Mouse (Mus musculus) limb, embryonic 10.5 days (tissue): ENCODE data around the gene Esd. TPM values are rescaled to one million over a fixed set of nuclear protein-coding genes. Genes with fewer than 3 reads are reported as not detected.

Source experiments
- DNase-seq: peaks from one replicate; pipeline ENCODE4 v3.0.0-alpha.2; 2017; ENCODE audit warnings: low spot score
- H3K27ac ChIP-seq: fragments of 300-500 bp; sonication (generic); 2 replicates; pipeline ENCODE4 v1.5.1; 2016; ENCODE audit warnings: mild to moderate bottlenecking
- H3K27me3 ChIP-seq: fragments of 300-500 bp; sonication (generic); 2 replicates; pipeline ENCODE4 v1.6.1; 2016; ENCODE audit warnings: low read depth, mild to moderate bottlenecking; ENCODE audit not compliant: poor library complexity, severe bottlenecking
- H3K36me3 ChIP-seq: fragments of 300-500 bp; sonication (generic); 2 replicates; pipeline ENCODE4 v1.6.1; 2016; ENCODE audit warnings: mild to moderate bottlenecking, moderate library complexity
- H3K4me1 ChIP-seq: fragments of 300-500 bp; sonication (generic); 2 replicates; pipeline ENCODE4 v1.6.1; 2016
- H3K4me3 ChIP-seq: fragments of 300-500 bp; sonication (generic); 2 replicates; pipeline ENCODE4 v1.5.1; 2016; ENCODE audit warnings: mild to moderate bottlenecking, moderate library complexity
- H3K9me3 ChIP-seq: fragments of 300-500 bp; sonication (generic); replicated peaks from 2 replicates; pipeline ENCODE4 v1.6.1; 2016; ENCODE audit warnings: mild to moderate bottlenecking
- WGBS: fragments of 180-500 bp; shearing (Covaris S2); methylation state at CpG from one replicate; pipeline ENCODE4 v1.1.7; 2016; 5-methylcytosine and 5-hydroxymethylcytosine counted together
- polyA plus RNA-seq: library from polyadenylated mRNA; unstranded; fragments of >200 nt; fragmentation: Nextera tagmentation; extraction: Ambion mirVana; gene quantifications from 2 replicates; pipeline ENCODE4 v1.2.1, GENCODE M21; 2016

Gene Esd
- polyA plus RNA-seq, 1 experiment from 2014 or later: 309 TPM

- DNase-seq: peak; percentile 82
- Histone ChIP-seq H3K27me3 (no peaks in the 10 kb centered on the region), H3K36me3 (peaks cover 10% of the 10 kb centered on the region), H3K4me3 (no peak overlapping the region), H3K27ac (no peak overlapping the region), H3K4me1 (no peaks in the 10 kb centered on the region), H3K9me3 (no peaks in the 10 kb centered on the region)
- WGBS: 61% methylated on average over 10 of the region's 10 CpGs
Observed at GRCm38 (mm10) chr14:74764191-74764918, 32.3 kb downstream of the Esd start.

DNA sequence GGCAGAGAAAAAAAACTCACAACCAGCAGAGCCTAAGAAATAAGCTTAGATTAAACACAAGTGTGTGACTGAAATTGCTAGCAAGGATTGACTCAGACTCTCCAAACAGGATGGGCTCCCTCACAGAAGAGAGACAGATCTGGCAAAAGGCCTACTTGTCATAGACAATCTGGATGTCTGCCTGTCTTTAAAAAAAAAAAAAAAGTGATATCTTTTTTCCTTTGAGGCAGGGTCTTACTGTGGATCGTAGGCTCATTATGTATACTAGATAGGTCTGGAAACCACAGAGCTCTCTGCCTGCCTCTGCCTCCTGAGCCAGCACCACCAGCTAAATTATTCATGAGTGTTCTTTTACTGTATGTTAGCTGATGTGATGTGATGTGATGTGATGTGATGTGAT is 35.8 kb downstream of the Esd start:
- Histone ChIP-seq H3K9me3 (no peaks in the 10 kb centered on the region), H3K27me3 (no peaks in the 10 kb centered on the region), H3K36me3 (peaks cover 24% of the 10 kb centered on the region), H3K27ac (no peak overlapping the region), H3K4me3 (no peak overlapping the region), H3K4me1 (no peaks in the 10 kb centered on the region)
- 88% methylated on average over 1 of the region's 1 CpGs for WGBS
- DNase-seq: no peak

DNA sequence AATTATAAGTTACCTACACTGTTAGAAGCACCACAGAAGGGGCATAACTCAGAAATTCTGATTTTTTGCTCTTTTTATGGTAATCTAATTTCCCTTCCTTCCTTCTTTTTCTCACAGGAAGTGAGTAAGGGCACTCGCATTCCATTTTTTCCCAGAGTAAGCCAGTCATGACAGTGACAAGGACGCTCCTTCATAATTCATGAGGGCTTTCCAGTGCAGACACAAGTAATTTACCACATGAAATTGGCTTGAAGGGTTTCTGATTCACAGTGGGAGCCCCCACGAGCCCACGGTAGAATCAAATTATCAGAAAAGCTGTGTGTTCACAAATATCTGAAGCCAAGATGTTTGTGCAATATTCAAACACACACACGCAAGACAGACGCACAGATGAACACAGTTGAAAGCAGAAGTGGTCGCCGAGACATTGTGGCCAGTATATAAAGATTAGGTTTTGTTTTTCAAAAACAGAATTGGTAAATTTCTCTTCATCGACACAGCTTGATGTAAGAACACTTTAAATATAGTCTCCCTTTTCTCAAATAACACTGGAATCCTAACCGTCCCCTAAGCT is 42.0 kb downstream of the Esd start:
- no peaks in the 10 kb centered on the region for H3K9me3 ChIP-seq
- DNase-seq: no peak
- H3K4me1 ChIP-seq: no peaks in the 10 kb centered on the region
- WGBS: 89% methylated on average over 10 of the region's 10 CpGs
- H3K27ac ChIP-seq: no peak overlapping the region
- peaks cover 16% of the 10 kb centered on the region for H3K36me3 ChIP-seq
- no peaks in the 10 kb centered on the region for H3K27me3 ChIP-seq
- H3K4me3 ChIP-seq: no peak overlapping the region

GRCm38 (mm10) chr14:74784243-74784934 is 52.3 kb downstream of the Esd start:
- no peak for DNase-seq
- no peaks in the 10 kb centered on the region for H3K4me1 ChIP-seq
- H3K27ac ChIP-seq: no peak overlapping the region
- 81% methylated on average over 11 of the region's 11 CpGs for WGBS
- no peaks in the 10 kb centered on the region for H3K27me3 ChIP-seq
- H3K4me3 ChIP-seq: no peak overlapping the region
- H3K36me3 ChIP-seq: peaks cover 28% of the 10 kb centered on the region
- no peaks in the 10 kb centered on the region for H3K9me3 ChIP-seq

DNA sequence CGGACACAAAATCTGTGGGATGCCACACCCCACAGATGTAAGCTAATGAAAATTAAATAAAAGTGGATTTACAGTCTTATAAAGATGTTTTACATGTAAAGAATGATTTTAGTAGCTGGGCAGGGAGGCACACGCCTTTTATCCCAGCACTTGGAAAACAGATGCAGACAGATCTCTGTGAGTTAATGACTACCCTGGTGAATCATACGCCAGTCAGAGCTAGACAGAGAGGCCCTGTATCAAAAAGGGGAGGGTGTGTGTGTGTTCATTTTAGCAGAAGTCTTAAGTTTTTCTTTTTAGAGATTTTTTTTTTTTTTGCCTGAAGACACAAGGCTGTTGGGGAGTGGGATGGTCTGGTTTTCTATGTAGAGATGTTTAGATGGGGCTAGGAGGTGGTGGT is 55.6 kb downstream of the Esd start:
- WGBS: 89% methylated on average over 3 of the region's 3 CpGs
- no peak for DNase-seq
- Histone ChIP-seq H3K4me1 (no peaks in the 10 kb centered on the region), H3K36me3 (peaks cover 28% of the 10 kb centered on the region), H3K9me3 (no peaks in the 10 kb centered on the region), H3K27me3 (no peaks in the 10 kb centered on the region), H3K4me3 (no peak overlapping the region), H3K27ac (no peak overlapping the region)

DNA sequence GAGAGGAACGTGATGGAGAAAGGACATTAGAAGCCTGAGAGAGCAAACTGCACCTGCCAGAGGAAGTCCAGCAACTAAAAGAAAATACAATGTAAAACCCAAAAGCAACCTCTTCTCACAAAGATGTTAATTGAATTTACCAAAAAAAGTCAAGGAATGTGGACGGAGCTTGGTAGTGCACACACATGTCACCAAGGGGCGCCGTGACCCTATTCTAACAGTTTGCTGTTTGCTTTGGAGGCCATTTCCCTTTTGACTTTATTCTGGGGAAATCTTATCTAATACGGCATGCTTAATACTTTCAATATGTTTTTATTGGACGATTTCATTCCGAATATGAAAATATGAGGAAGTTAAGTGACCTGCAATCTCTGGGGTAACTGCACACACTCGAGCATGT is 56.7 kb downstream of the Esd start:
- 90% methylated on average over 8 of the region's 8 CpGs for WGBS
- Histone ChIP-seq H3K27ac (no peak overlapping the region), H3K27me3 (no peaks in the 10 kb centered on the region), H3K4me3 (no peak overlapping the region), H3K9me3 (no peaks in the 10 kb centered on the region), H3K4me1 (no peaks in the 10 kb centered on the region), H3K36me3 (peaks cover 24% of the 10 kb centered on the region)
- DNase-seq: no peak

DNA sequence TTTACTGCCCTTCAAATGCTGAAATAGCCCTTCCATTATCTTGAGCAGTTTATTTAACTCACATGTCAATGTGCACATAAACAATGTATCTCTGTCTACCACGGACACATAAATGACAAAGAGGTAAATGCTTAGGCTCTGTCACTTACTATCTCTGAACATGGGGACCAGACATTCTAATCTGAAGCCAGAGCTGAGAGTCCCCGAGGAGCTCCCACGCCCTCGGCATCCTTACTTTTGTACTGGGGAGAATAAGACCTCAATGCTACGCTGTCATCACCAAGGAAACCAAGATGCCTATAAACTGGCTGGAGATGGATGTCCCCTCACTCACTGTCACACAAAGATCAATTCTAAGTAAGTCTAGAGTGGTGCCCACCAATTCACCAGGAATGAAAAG is 58.4 kb downstream of the Esd start:
- DNase-seq: no peak

DNA sequence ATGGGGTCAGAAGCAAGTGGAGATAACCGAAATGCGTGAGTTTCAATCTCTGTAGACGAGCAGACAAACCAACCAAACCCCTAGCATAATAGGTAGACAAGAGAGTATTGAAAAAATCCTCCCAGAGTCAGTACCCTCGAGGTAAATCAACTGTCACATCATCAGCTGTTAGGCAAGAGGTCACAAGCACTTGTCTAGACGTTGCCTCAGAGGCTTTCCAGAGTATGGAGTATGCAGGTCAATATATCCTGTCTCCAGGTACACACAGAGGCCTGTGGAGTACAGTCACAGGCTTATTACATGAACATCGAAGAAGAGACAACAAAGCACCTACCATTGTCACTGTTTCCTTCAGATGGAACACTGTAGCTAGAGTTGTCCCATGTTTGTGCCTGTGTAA is 60.7 kb downstream of the Esd start:
- 86% methylated on average over 6 of the region's 6 CpGs for WGBS
- H3K36me3 ChIP-seq: peaks cover 14% of the 10 kb centered on the region; the same call in 1 of the 2 replicates
- no peaks in the 10 kb centered on the region for H3K27me3 ChIP-seq
- no peak for DNase-seq
- H3K4me1 ChIP-seq: peaks cover 3% of the 10 kb centered on the region
- H3K27ac ChIP-seq: no peak overlapping the region
- H3K9me3 ChIP-seq: no peaks in the 10 kb centered on the region
- no peak overlapping the region for H3K4me3 ChIP-seq

More for the DNA sequence above, 58.4 kb downstream of the Esd start:
- Histone ChIP-seq H3K4me1 (no peaks in the 10 kb centered on the region), H3K4me3 (no peak overlapping the region), H3K27me3 (no peaks in the 10 kb centered on the region), H3K36me3 (peaks cover 15% of the 10 kb centered on the region), H3K27ac (no peak overlapping the region), H3K9me3 (no peaks in the 10 kb centered on the region)
- 84% methylated on average over 5 of the region's 5 CpGs for WGBS

- Histone ChIP-seq H3K27ac (no peak overlapping the region), H3K4me3 (no peak overlapping the region)
- WGBS: 87% methylated on average over 12 of the region's 12 CpGs
Observed at GRCm38 (mm10) chr14:74794931-74795330, 62.8 kb downstream of the Esd start.

DNA sequence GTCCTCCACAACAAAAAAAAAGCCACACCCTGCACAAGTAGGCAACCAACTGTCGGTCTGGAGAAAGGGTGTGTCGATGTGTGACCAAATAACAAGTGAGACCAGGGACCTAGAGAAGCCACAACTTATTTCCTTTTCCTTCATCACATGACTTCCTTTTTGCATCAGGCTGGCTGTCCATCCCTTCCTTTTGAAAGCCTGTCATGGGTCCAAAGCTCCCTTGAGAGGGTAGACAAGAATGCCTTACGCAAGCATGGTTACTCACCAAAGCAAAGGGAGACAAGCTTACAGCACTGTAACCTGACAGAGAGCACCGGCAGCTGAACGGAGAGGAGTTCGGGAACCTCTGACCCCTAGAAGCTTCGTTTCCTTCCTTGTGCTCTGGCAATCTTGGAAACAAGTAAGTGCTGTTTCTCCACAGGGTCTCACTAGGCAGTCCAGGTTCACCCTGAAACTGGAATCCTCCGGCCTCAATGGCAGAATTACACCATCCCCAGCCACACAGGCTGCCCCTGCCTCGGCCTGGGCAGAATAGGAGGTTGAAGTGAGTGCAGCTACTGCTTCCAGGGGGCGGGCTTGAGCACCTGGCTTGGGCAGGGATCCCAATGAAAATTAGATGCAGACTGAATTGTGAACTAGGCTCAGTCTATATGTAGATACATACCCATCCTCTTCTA is 65.4 kb downstream of the Esd start:
- H3K27ac ChIP-seq: no peak overlapping the region
- peaks cover 5% of the 10 kb centered on the region; the same call in 1 of the 2 replicates for H3K9me3 ChIP-seq

More at GRCm38 (mm10) chr14:74794931-74795330, 62.8 kb downstream of the Esd start:
- no peak for DNase-seq
- no peaks in the 10 kb centered on the region for H3K9me3 ChIP-seq
- H3K4me1 ChIP-seq: peaks cover 8% of the 10 kb centered on the region
- no peaks in the 10 kb centered on the region for H3K27me3 ChIP-seq
- peaks cover 15% of the 10 kb centered on the region; the same call in 1 of the 2 replicates for H3K36me3 ChIP-seq

GRCm38 (mm10) chr14:74798063-74798890 is 66.2 kb downstream of the Esd start:
- no peak overlapping the region for H3K27ac ChIP-seq
- WGBS: 90% methylated on average over 16 of the region's 16 CpGs
- no peak for DNase-seq
- peaks cover 8% of the 10 kb centered on the region for H3K4me1 ChIP-seq
- H3K4me3 ChIP-seq: no peak overlapping the region
- H3K36me3 ChIP-seq: peaks cover 35% of the 10 kb centered on the region
- no peaks in the 10 kb centered on the region for H3K27me3 ChIP-seq
- H3K9me3 ChIP-seq: peaks cover 5% of the 10 kb centered on the region; the same call in 1 of the 2 replicates

More for the DNA sequence above, 65.4 kb downstream of the Esd start:
- H3K36me3 ChIP-seq: peaks cover 31% of the 10 kb centered on the region
- no peaks in the 10 kb centered on the region for H3K27me3 ChIP-seq
- H3K4me3 ChIP-seq: no peak overlapping the region
- H3K4me1 ChIP-seq: peaks cover 8% of the 10 kb centered on the region
- WGBS: 85% methylated on average over 10 of the region's 10 CpGs
- no peak for DNase-seq
